Mouse (Mus musculus) heart, postnatal 0 days (tissue): ENCODE data around the gene Mtg2.

ENCODE experiments used
- CTCF ChIP-seq: IDR thresholded peaks from 2 replicates; pipeline ENCODE4 v1.5.1; 2016; ENCODE audit warnings: antibody characterized with exemption, control low read depth, low read depth
- EP300 ChIP-seq: IDR thresholded peaks from 2 replicates; pipeline ENCODE4 v1.6.1; 2016; ENCODE audit warnings: antibody characterized with exemption, low read depth

DNA sequence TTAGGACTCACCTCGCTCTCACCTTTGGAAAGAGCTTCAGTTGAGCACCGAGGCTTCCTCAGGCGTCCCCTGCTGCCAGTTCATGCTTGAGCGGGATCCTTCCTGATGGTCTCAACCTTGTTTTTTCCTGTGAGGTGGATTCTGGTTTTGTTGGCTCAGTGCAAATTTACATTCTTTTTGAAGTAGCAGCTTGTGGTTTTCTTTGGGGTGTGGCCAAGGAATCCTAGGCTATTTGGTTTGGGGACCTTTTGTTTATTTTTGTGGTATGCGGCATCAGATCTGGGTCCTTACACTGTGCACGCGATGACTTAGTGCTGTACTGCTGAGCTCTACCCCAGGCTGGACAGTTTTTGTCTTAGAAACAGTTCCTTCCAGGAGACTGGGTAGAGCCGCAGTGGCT lies 10.3 kb downstream of the Mtg2 start:
- TF ChIP-seq CTCF (no peak), EP300 (no peak)
